Mouse (Mus musculus) small intestine, adult 2 months (tissue): ENCODE data around the gene Pdcl3. TPM values are rescaled to one million over a fixed set of nuclear protein-coding genes. Genes with fewer than 3 reads are reported as not detected.

Experiments used
- H3K27ac ChIP-seq: fragments of 200-500 bp; 2 replicates; pipeline ENCODE4 v1.5.1; 2012; ENCODE audit warnings: low read depth, low read length, control low read depth, inconsistent platforms; ENCODE audit not compliant: insufficient read depth
- H3K27me3 ChIP-seq: fragments of 200-500 bp; 2 replicates; pipeline ENCODE4 v1.6.1; 2012; ENCODE audit warnings: mild to moderate bottlenecking, moderate library complexity, low read length, inconsistent platforms; ENCODE audit not compliant: control insufficient read depth, insufficient read depth
- H3K36me3 ChIP-seq: fragments of 200-500 bp; 2 replicates; pipeline ENCODE4 v1.6.1; 2012; ENCODE audit warnings: mild to moderate bottlenecking, low read length, control low read depth, inconsistent platforms; ENCODE audit not compliant: control insufficient read depth, insufficient read depth
- H3K4me1 ChIP-seq: fragments of 200-500 bp; 2 replicates; pipeline ENCODE4 v1.6.1; 2012; ENCODE audit warnings: low read length, inconsistent platforms, mixed read lengths; ENCODE audit not compliant: control insufficient read depth, insufficient read depth, insufficient read length
- H3K4me3 ChIP-seq: fragments of 200-500 bp; 2 replicates; pipeline ENCODE4 v1.5.1; 2012; ENCODE audit warnings: low read depth, mild to moderate bottlenecking, control low read depth, inconsistent platforms, low read length, moderate library complexity
- CTCF ChIP-seq: fragments of 200-500 bp; IDR thresholded peaks from 2 replicates; pipeline ENCODE4 v1.5.1; 2012; ENCODE audit warnings: low read depth, mild to moderate bottlenecking, control low read depth, inconsistent platforms, low read length, moderate library complexity, mixed read lengths; ENCODE audit not compliant: insufficient replicate concordance, insufficient read length; ENCODE audit errors: extremely low read depth
- POLR2A ChIP-seq: fragments of 200-500 bp; IDR thresholded peaks from 2 replicates; pipeline ENCODE4 v1.6.1; 2012; ENCODE audit warnings: low read depth, mild to moderate bottlenecking, control low read depth, inconsistent platforms, low read length, moderate library complexity
- WGBS: fragments of 180-500 bp; shearing (Covaris S2); methylation state at CpG from one replicate; pipeline ENCODE4 v1.1.7; 2018; 5-methylcytosine and 5-hydroxymethylcytosine counted together
- polyA plus RNA-seq: library from polyadenylated mRNA; depleted of rRNA; stranded (reverse); fragments of >200 nt; gene quantifications from 2 replicates; pipeline ENCODE4 v1.2.3, GENCODE M21; 2012

Pdcl3 gene
- polyA plus RNA-seq, 1 experiment: 24.2 TPM

- WGBS: 77% methylated on average over 9 of the region's 9 CpGs
- Histone ChIP-seq H3K27ac (no peak overlapping the region), H3K4me3 (no peak overlapping the region), H3K4me1 (no peaks in the 10 kb centered on the region), H3K27me3 (no peaks in the 10 kb centered on the region), H3K36me3 (no peaks in the 10 kb centered on the region)
- TF ChIP-seq POLR2A: no peak
- no peak for TF ChIP-seq CTCF
Observed at GRCm38 (mm10) chr1:38972986-38973592, 12.3 kb upstream of the Pdcl3 start.

- H3K4me1 ChIP-seq: no peaks in the 10 kb centered on the region
- no peak for TF ChIP-seq POLR2A
- no peak for TF ChIP-seq CTCF
- H3K27ac ChIP-seq: no peak overlapping the region
- no peak overlapping the region for H3K4me3 ChIP-seq
- 74% methylated on average over 7 of the region's 7 CpGs for WGBS
- H3K36me3 ChIP-seq: no peaks in the 10 kb centered on the region
- no peaks in the 10 kb centered on the region for H3K27me3 ChIP-seq
Observed at GRCm38 (mm10) chr1:38979953-38980352, 5.5 kb upstream of the Pdcl3 start.

GRCm38 (mm10) chr1:38983870-38984269 lies 1.5 kb upstream of the Pdcl3 start:
- 50% methylated on average over 2 of the region's 2 CpGs for WGBS
- Histone ChIP-seq H3K27ac (no peak overlapping the region), H3K4me1 (peaks cover 7% of the 10 kb centered on the region; the same call in 1 of the 2 replicates), H3K27me3 (no peaks in the 10 kb centered on the region), H3K36me3 (no peaks in the 10 kb centered on the region), H3K4me3 (no peak overlapping the region)
- TF ChIP-seq CTCF (no peak), POLR2A (no peak)

- 2% methylated on average over 38 of the region's 38 CpGs for WGBS
Observed at GRCm38 (mm10) chr1:38987080-38987864, 1.9 kb downstream of the Pdcl3 start.

GRCm38 (mm10) chr1:38987865-38988211 lies 2.4 kb downstream of the Pdcl3 start:
- H3K27me3 ChIP-seq: no peaks in the 10 kb centered on the region

More at GRCm38 (mm10) chr1:38987080-38987864, 1.9 kb downstream of the Pdcl3 start:
- Histone ChIP-seq H3K36me3 (peaks cover 4% of the 10 kb centered on the region; the same call in 1 of the 2 replicates), H3K4me3 (peak overlapping the region; percentile 77), H3K4me1 (peaks cover 10% of the 10 kb centered on the region; the same call in 1 of the 2 replicates), H3K27ac (peak overlapping the region; percentile 93), H3K27me3 (no peaks in the 10 kb centered on the region)
- TF ChIP-seq POLR2A (peak; percentile 59; the same call in 1 of the 2 replicates), CTCF (no peak)

GRCm38 (mm10) chr1:38988357-38988756 lies 2.9 kb downstream of the Pdcl3 start:
- WGBS: 7% methylated on average over 7 of the region's 7 CpGs
- Histone ChIP-seq H3K4me1 (peaks cover 10% of the 10 kb centered on the region; the same call in 1 of the 2 replicates), H3K27ac (peak overlapping the region; percentile 31), H3K36me3 (peaks cover 11% of the 10 kb centered on the region), H3K27me3 (no peaks in the 10 kb centered on the region), H3K4me3 (peak overlapping the region; percentile 77)
- TF ChIP-seq POLR2A (no peak), CTCF (no peak)

More at GRCm38 (mm10) chr1:38987865-38988211, 2.4 kb downstream of the Pdcl3 start:
- peak overlapping the region; percentile 77 for H3K4me3 ChIP-seq
- H3K4me1 ChIP-seq: peaks cover 10% of the 10 kb centered on the region; the same call in 1 of the 2 replicates
- TF ChIP-seq POLR2A: no peak
- TF ChIP-seq CTCF: no peak
- H3K27ac ChIP-seq: peak overlapping the region; percentile 31
- WGBS: under 1% methylated on average over 25 of the region's 25 CpGs
- peaks cover 6% of the 10 kb centered on the region for H3K36me3 ChIP-seq

- Histone ChIP-seq H3K36me3 (peaks cover 42% of the 10 kb centered on the region), H3K4me3 (no peak overlapping the region), H3K27ac (no peak overlapping the region), H3K4me1 (peaks cover 7% of the 10 kb centered on the region; the same call in 1 of the 2 replicates), H3K27me3 (no peaks in the 10 kb centered on the region)
- WGBS: 47% methylated on average over 3 of the region's 3 CpGs
- TF ChIP-seq POLR2A (no peak), CTCF (no peak)
Observed at GRCm38 (mm10) chr1:38992365-38992764, 7.0 kb downstream of the Pdcl3 start.
